Mouse (Mus musculus) intestine, embryonic 16.5 days (tissue): ENCODE measurements at regions not wholly inside any gene's neighbourhood (a gene's known extent, or its start where the extent isn't known, plus 50 kb on each side); places are given as distances from the start of the nearest gene placed in this dataset.

Experiments used
- ATAC-seq: fragments of 200-750 bp; cut with Nextera tagmentation; 2 replicates; pipeline ENCODE4 v1.8.0; 2017; ENCODE audit warnings: moderate TSS enrichment, moderate library complexity
- H3K27ac ChIP-seq: fragments of 300-500 bp; sonication (generic); 2 replicates; pipeline ENCODE4 v1.5.1; 2014; ENCODE audit warnings: mild to moderate bottlenecking, low read length
- H3K27me3 ChIP-seq: fragments of 300-500 bp; sonication (generic); replicated peaks from 2 replicates; pipeline ENCODE4 v1.6.1; 2014; ENCODE audit warnings: low read length, control low read depth, mixed read lengths; ENCODE audit not compliant: control insufficient read depth, insufficient read depth
- H3K36me3 ChIP-seq: fragments of 300-500 bp; sonication (generic); 2 replicates; pipeline ENCODE4 v1.6.1; 2014; ENCODE audit warnings: low read length, control low read depth; ENCODE audit not compliant: control insufficient read depth, insufficient read depth
- H3K4me1 ChIP-seq: fragments of 300-500 bp; sonication (generic); 2 replicates; pipeline ENCODE4 v1.6.1; 2014; ENCODE audit warnings: low read length, control low read depth, mixed read lengths; ENCODE audit not compliant: control insufficient read depth, insufficient read depth
- H3K4me2 ChIP-seq: fragments of 300-500 bp; sonication (generic); 2 replicates; pipeline ENCODE4 v1.6.1; 2014; ENCODE audit warnings: low read depth, low read length, control low read depth
- H3K4me3 ChIP-seq: fragments of 300-500 bp; sonication (generic); 2 replicates; pipeline ENCODE4 v1.5.1; 2014; ENCODE audit warnings: mild to moderate bottlenecking, low read length
- H3K9ac ChIP-seq: fragments of 300-500 bp; sonication (generic); 2 replicates; pipeline ENCODE4 v1.6.1; 2014; ENCODE audit warnings: low read depth, low read length
- H3K9me3 ChIP-seq: fragments of 300-500 bp; sonication (generic); 2 replicates; pipeline ENCODE4 v1.6.1; 2016; ENCODE audit warnings: low read length, control low read depth; ENCODE audit not compliant: control insufficient read depth
- WGBS: fragments of 180-500 bp; shearing (Covaris S2); extraction: QIAGEN DNeasy Blood & Tissue Kit; methylation state at CpG from one replicate; pipeline ENCODE4 v1.1.7; 2014; 5-methylcytosine and 5-hydroxymethylcytosine counted together

- no peak overlapping the region for H3K9ac ChIP-seq
- 53% methylated on average over 1 of the region's 1 CpGs for WGBS
- no peak overlapping the region for H3K4me3 ChIP-seq
- H3K27me3 ChIP-seq, result no peaks in the 10 kb centered on the region
- no peaks in the 10 kb centered on the region for H3K9me3 ChIP-seq
- no peak overlapping the region for H3K27ac ChIP-seq
- no peaks in the 10 kb centered on the region for H3K4me1 ChIP-seq
- no peaks in the 10 kb centered on the region for H3K36me3 ChIP-seq
- no peak for ATAC-seq
- H3K4me2 ChIP-seq, result no peak overlapping the region
These were observed 219.0 kb upstream of the Mki67 start for GRCm38 (mm10) chr7:135935180-135935579.

DNA sequence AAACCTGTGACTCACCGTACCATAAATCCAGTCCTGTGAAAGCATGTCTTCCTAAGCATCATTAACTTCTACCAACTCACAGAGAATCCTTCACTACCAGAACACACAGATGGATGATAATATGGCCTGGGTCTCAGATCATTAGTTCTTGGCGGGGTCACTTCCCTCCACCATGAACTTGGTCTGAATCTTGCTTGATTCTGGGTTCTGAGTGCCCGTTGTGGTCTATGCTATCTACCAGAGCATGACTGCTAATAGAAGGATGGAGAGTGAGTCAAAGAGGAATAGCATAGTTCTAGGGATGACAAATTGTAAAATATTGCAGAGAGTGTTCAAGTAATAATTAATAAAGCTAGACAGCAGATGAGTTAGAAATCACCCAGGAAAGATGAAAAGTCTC, 221.3 kb upstream of the Mki67 start:
- Histone ChIP-seq H3K9ac (no peak overlapping the region), H3K27ac (no peak overlapping the region), H3K4me2 (no peak overlapping the region), H3K4me3 (no peak overlapping the region), H3K27me3 (no peaks in the 10 kb centered on the region), H3K9me3 (no peaks in the 10 kb centered on the region), H3K36me3 (no peaks in the 10 kb centered on the region), H3K4me1 (no peaks in the 10 kb centered on the region)
- 92% methylated on average over 3 of the region's 3 CpGs for WGBS
- no peak for ATAC-seq

- no peak overlapping the region for H3K9ac ChIP-seq
- H3K4me3 ChIP-seq, result no peak overlapping the region
- H3K9me3 ChIP-seq, result no peaks in the 10 kb centered on the region
- no peak for ATAC-seq
- no peaks in the 10 kb centered on the region for H3K4me1 ChIP-seq
- H3K36me3 ChIP-seq, result no peaks in the 10 kb centered on the region
- 59% methylated on average over 5 of the region's 5 CpGs for WGBS
- no peak overlapping the region for H3K27ac ChIP-seq
- H3K27me3 ChIP-seq, result no peaks in the 10 kb centered on the region
- H3K4me2 ChIP-seq, result no peak overlapping the region
These were observed 223.2 kb upstream of the Mki67 start for GRCm38 (mm10) chr7:135939341-135939740.

DNA sequence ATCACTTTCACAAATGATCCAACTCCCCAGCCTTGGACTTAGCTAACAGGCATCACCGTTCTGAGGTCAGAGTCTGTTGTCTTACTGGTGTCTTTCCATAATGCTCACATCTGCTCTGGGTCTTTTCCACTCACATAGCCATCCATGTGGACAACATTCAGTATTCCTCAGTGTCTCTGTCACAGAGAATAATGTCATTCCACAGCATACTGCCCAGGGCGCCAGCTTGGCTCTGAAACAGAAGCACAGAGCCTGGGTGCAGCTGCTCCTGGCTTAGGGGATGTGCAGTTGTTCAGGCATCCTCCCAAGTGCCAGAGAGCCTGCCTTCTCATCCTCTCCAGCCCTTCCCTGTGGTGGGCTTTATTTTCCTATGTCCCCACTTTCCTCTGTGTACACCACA, 226.7 kb upstream of the Mki67 start:
- WGBS, result 86% methylated on average over 2 of the region's 2 CpGs
- Histone ChIP-seq H3K9ac (no peak overlapping the region), H3K4me1 (no peaks in the 10 kb centered on the region), H3K9me3 (no peaks in the 10 kb centered on the region), H3K27me3 (no peaks in the 10 kb centered on the region), H3K36me3 (no peaks in the 10 kb centered on the region), H3K4me3 (no peak overlapping the region), H3K27ac (no peak overlapping the region), H3K4me2 (no peak overlapping the region)
- ATAC-seq, result no peak

- H3K4me2 ChIP-seq, result no peak overlapping the region
- H3K9ac ChIP-seq, result no peak overlapping the region
- ATAC-seq, result no peak
- WGBS, result 71% methylated on average over 5 of the region's 5 CpGs
- H3K4me3 ChIP-seq, result no peak overlapping the region
- no peaks in the 10 kb centered on the region for H3K36me3 ChIP-seq
- no peaks in the 10 kb centered on the region for H3K9me3 ChIP-seq
- no peaks in the 10 kb centered on the region for H3K4me1 ChIP-seq
- no peak overlapping the region for H3K27ac ChIP-seq
- no peaks in the 10 kb centered on the region for H3K27me3 ChIP-seq
These were observed 230.0 kb upstream of the Mki67 start for GRCm38 (mm10) chr7:135946071-135946646.

- Histone ChIP-seq H3K4me2 (no peak overlapping the region), H3K27me3 (no peaks in the 10 kb centered on the region), H3K9me3 (no peaks in the 10 kb centered on the region), H3K36me3 (no peaks in the 10 kb centered on the region), H3K9ac (no peak overlapping the region), H3K4me3 (no peak overlapping the region), H3K4me1 (0 out of 2 replicates have a peak, but pooled peaks cover 3% of the 10 kb centered on the region), H3K27ac (no peak overlapping the region)
- ATAC-seq, result no peak
- 80% methylated on average over 8 of the region's 8 CpGs for WGBS
These were observed 244.9 kb upstream of the Mki67 start for GRCm38 (mm10) chr7:135961026-135961425.

- Histone ChIP-seq H3K9ac (no peak overlapping the region), H3K27ac (no peak overlapping the region), H3K4me2 (no peak overlapping the region), H3K27me3 (no peaks in the 10 kb centered on the region), H3K36me3 (no peaks in the 10 kb centered on the region), H3K4me3 (no peak overlapping the region), H3K4me1 (0 out of 2 replicates have a peak, but pooled peaks cover 3% of the 10 kb centered on the region), H3K9me3 (no peaks in the 10 kb centered on the region)
- 45% methylated on average over 6 of the region's 6 CpGs for WGBS
- ATAC-seq, result no peak
These were observed 249.4 kb upstream of the Mki67 start for GRCm38 (mm10) chr7:135965528-135965927.

GRCm38 (mm10) chr7:135966231-135966630, 250.1 kb upstream of the Mki67 start:
- H3K4me2 ChIP-seq, result no peak overlapping the region
- no peak overlapping the region for H3K9ac ChIP-seq
- 0 out of 2 replicates have a peak, but pooled peaks cover 3% of the 10 kb centered on the region for H3K4me1 ChIP-seq
- H3K36me3 ChIP-seq, result no peaks in the 10 kb centered on the region
- WGBS, result 53% methylated on average over 4 of the region's 4 CpGs
- H3K27me3 ChIP-seq, result no peaks in the 10 kb centered on the region
- H3K9me3 ChIP-seq, result no peaks in the 10 kb centered on the region
- no peak overlapping the region for H3K27ac ChIP-seq
- ATAC-seq, result no peak
- no peak overlapping the region for H3K4me3 ChIP-seq

- H3K4me2 ChIP-seq, result no peak overlapping the region
- no peaks in the 10 kb centered on the region for H3K27me3 ChIP-seq
- no peak overlapping the region for H3K4me3 ChIP-seq
- H3K4me1 ChIP-seq, result 0 out of 2 replicates have a peak, but pooled peaks cover 3% of the 10 kb centered on the region
- no peak for ATAC-seq
- H3K9ac ChIP-seq, result no peak overlapping the region
- no peaks in the 10 kb centered on the region for H3K9me3 ChIP-seq
- no peak overlapping the region for H3K27ac ChIP-seq
- H3K36me3 ChIP-seq, result no peaks in the 10 kb centered on the region
- 49% methylated on average over 8 of the region's 8 CpGs for WGBS
These were observed 252.5 kb upstream of the Mki67 start for GRCm38 (mm10) chr7:135968638-135969037.

- Histone ChIP-seq H3K4me2 (no peak overlapping the region), H3K36me3 (no peaks in the 10 kb centered on the region), H3K9ac (no peak overlapping the region), H3K9me3 (no peaks in the 10 kb centered on the region), H3K4me3 (no peak overlapping the region), H3K4me1 (no peaks in the 10 kb centered on the region), H3K27me3 (no peaks in the 10 kb centered on the region), H3K27ac (no peak overlapping the region)
- WGBS, result 63% methylated on average over 6 of the region's 6 CpGs
- peak; percentile 85 for ATAC-seq
These were observed 269.9 kb upstream of the Mki67 start for GRCm38 (mm10) chr7:135986021-135986420.
